Mouse (Mus musculus): ENCODE results near the gene Rfc5.
"Not testable (repeated sequence)": the region's sequence is repeated elsewhere in the genome, so short reads cannot be mapped to it uniquely, and the experiment has no call there.

The Rfc5 gene

DNA sequence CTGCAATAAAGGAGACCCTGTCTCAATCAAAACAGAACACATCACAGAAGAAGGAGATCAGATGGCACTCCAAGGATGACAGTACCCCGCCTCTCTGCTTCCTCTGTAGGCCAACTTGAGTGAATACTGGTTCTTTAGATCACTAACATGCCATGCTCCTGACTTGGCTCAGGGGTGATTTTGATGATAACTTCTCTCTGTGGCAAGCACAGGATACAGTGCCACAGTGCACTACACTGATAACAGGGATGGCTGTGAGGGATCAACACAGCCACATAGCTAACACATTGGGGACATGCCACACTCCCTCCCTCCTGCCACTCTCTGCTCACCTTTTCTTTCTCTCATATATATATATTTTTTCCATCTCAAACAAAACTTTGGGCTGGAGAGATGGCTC, 2.0 kb upstream of the Rfc5 start:
- POLR2A ChIA-PET = interaction anchor here in 2 of 4 experiments (0.9 to 14.6 kb wide), 9 partner anchors 8 to 77 kb away, joined by 3 to 251 read pairs (median 5); partner anchors contain the start of gene Wsb2 (in 1 of the 2)
- CTCF ChIA-PET = interaction anchor here in 2 of 4 experiments (0.6 to 1.1 kb wide), 3 partner anchors 17 to 43 kb away, joined by 3 to 4 read pairs (median 3); no protein-coding TSS in a partner anchor

DNA sequence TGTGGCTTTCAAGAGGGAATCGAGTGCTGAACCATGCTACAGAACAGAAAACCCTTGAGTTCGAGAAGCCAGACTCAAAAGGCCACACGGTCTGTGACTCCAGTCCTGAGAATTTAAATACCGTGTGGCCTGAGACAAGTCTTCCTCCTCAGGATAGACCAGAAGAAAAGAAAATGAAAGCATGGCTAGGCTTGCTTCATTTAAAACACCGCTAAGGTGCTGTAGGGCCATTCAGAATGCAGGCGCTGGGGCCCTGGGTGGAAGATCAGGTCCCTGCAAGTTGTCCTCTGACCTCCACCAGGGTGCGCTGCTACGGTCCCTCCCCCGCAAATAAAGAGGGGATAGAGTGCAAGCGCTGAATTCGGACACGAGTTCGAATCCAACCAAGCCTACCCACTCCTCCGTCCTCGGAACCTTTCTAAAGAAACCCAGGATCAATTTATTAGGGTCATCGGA, 523 bp downstream of the Rfc5 start:
- ChIA-PET POLR2A (interaction anchor here in 2 of 4 experiments (0.6 to 14.6 kb wide), 14 partner anchors 7 to 1381 kb away, joined by 3 to 251 read pairs (median 4); partner anchors contain the start of gene Pebp1 (in 1 of the 2)), CTCF (interaction anchor here (0.6 to 1.6 kb wide), 6 partner anchors 13 to 464 kb away, joined by 3 to 14 read pairs (median 4); no protein-coding TSS in a partner anchor)

DNA sequence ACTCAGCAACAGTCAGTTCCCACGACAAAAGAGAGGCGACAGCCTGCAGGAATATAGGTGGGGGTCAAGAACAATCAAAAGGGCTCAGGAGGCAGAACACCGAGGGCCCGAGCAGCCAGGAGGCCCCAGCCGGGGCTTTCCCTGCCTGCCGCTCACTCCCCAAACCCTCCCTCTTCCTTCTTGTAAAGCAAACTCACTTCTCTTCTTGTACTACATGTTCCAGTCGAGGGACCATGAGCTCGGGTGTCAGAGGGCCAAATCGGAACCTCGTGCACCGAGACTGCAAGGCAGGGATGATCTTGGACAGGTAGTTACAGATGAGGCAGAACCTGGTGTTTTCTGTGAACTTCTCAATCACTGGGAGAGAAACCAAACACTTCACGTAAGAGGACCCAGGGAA, 5.6 kb downstream of the Rfc5 start:
- ChIA-PET POLR2A (interaction anchor here (0.7 to 14.6 kb wide), 25 partner anchors 9 to 120 kb away, joined by 3 to 251 read pairs (median 6); partner anchors contain the start of genes Wsb2 (in 2 of the 4) and Pebp1 (in 1 of the 4)), CTCF (interaction anchor here in 2 of 4 experiments (1.3 to 3.5 kb wide), 3 partner anchors 25 to 76 kb away, joined by 4 to 23 read pairs (median 15); no protein-coding TSS in a partner anchor)

DNA sequence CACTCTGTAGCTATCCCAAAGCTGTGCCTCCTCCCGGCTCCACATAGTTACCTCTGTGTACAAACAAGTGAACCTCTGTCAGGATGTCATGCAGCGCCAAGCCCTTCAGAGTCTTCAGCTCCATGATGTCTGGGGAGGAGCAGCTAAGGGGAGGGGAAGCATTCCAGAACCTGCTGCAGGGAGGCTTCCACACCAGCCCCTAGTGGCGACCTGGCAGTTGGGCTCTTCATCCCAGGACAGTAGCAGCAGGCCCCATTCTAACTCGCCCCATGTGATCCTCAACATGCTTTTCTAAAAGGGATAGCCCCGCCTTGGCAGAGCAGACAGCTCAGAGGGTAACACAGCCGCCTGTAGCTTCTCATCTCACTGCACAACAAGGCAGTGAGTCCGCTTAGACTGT, 7.1 kb downstream of the Rfc5 start:
- ChIA-PET POLR2A (interaction anchor here (0.6 to 14.6 kb wide), 47 partner anchors 8 to 1729 kb away, joined by 3 to 251 read pairs (median 7); partner anchors contain the start of genes Wsb2 (in 2 of the 4), Ksr2 (in 1 of the 4) and Pebp1 (in 1 of the 4)), CTCF (interaction anchor here (0.5 to 3.5 kb wide), 11 partner anchors 11 to 92 kb away, joined by 3 to 23 read pairs (median 4); partner anchors contain the start of gene Ksr2 (in 1 of the 4))

DNA sequence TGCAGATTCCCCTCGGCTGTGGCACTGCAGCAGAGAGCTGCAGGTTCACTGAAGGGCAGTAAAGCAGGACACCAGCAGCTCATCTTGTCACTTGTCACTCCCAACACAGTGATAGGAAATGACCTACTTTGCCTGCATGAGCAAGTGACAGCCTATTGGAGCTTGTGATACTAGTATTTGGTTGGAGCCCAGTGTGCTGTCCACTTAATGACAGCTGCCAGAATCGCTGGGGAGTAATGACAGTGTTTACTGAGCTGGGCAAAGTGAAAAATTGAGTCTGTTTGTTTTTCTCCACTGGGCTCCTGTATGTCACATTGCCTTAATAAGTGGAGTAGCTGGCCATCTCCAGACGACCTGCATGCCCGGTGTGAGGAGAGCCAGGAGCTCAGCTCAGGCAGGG, 8.6 kb downstream of the Rfc5 start:
- POLR2A ChIA-PET = interaction anchor here (0.7 to 14.6 kb wide), 37 partner anchors 9 to 106 kb away, joined by 3 to 251 read pairs (median 8); partner anchors contain the start of genes Wsb2 (in 3 of the 4) and Ksr2 (in 1 of the 4)
- CTCF ChIA-PET = interaction anchor here in 1 of 4 experiments (0.6 to 3.5 kb wide), 7 partner anchors 13 to 786 kb away, joined by 3 to 23 read pairs (median 5); no protein-coding TSS in a partner anchor

DNA sequence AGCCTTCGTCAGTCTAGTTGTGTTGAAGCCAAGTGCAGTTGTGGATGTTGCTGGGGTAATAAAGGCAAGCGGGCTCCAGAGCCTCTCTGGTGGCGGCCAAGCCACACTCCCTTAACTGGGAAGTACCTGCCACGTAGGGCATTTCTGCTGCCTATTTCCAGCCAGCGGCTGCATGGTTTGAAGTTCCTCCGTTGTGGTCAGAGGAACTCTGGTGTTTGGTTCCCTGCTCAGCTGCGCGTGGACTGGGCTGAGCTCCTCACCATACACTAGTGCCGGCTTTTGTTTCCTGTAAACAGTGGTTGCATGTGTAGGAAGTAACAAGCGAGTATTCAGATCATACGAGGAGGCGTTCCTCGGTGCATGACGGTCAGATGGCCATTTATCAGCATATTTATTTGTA, 11.1 kb downstream of the Rfc5 start:
- POLR2A ChIA-PET = interaction anchor here in 3 of 4 experiments (1.0 to 12.1 kb wide), 11 partner anchors 9 to 86 kb away, joined by 3 to 154 read pairs (median 4); partner anchors contain the start of gene Wsb2 (in 1 of the 3)
- CTCF ChIA-PET = not testable (repeated sequence)

DNA sequence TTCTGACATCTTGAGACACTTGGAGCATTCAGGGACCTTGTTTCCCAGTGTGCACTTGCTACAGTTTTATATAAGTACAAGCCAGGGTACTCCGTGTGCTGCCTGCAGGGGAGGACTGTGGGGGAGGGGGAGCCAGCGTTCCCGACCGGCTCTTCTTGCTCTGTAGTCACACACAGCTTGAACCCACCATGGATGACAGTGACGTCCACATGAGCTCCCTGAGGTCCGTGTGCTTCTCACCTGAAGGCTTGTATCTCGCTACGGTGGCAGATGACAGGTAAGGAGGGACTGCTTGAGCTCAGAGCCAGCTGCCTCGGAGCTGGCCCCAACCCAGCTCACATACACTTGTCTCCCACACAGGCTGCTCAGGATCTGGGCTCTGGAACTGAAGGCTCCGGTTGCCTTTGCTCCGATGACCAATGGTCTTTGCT, 12.5 kb downstream of the Rfc5 start:
- POLR2A ChIA-PET = interaction anchor here (0.6 to 12.1 kb wide), 26 partner anchors 9 to 85 kb away, joined by 3 to 154 read pairs (median 5); partner anchors contain the start of genes Wsb2 (in 2 of the 4) and Rfc5 (in 1 of the 4)
- CTCF ChIA-PET = interaction anchor here in 3 of 4 experiments (0.5 to 1.5 kb wide), 6 partner anchors 10 to 32 kb away, joined by 3 to 7 read pairs (median 5); partner anchors contain the start of gene Rfc5 (in 1 of the 3)

DNA sequence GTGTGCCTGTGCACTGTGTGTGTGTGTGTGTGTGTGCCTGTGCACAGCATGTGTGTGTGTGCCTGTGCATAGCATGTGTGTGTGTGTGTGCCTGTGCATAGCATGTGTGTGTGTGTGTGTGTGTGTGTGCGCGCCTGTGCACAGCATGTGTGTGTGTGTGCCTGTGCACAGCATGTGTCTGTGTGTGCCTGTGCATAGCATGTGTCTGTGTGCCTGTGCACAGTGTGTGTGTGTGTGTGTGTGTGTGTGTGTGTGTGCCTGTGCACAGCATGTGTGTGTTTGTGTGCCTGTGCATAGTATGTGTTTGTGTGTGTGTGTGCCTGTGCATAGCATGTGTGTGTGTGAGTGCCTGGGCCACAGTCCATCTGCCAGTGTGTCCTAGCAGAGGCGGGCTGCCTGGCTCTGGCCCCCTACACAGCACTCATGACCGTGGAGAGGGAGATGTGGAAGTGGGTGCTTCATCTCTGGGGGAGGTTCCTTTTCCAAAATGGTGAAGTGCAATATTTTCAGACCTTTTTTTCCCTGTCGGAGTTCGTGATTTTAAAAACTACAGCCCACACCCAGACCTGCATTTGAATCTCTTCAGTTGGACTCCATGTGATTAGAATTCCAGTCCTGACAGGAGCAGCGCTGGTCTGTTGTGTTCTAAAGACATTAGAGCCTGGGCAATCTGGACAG, 14.3 kb downstream of the Rfc5 start:
- ChIA-PET POLR2A (interaction anchor here in 3 of 4 experiments (0.8 to 12.1 kb wide), 12 partner anchors 7 to 28 kb away, joined by 3 to 154 read pairs (median 12); partner anchors contain the start of gene Wsb2 (in 1 of the 3)), CTCF (no interaction called here)

DNA sequence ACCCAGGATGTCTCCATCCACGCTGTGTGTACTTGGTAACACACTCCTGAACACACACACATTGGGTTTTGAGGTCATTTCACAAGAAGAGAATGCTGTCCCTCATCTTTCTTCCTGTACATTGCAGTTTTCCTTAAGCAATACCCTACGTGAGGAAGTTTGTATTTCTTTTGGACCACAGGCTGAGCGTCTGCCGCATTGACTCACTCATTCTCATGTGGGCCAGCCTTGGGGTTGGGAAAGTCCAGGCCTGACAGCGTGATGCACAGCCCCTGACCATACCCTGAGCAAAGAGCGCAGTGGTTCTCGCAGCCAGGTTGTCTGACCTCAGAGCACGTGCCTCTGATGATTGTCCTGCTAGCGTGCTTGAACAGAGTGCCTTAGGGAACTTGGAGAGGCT, 15.4 kb downstream of the Rfc5 start:
- CTCF ChIA-PET = interaction anchor here in 2 of 4 experiments (0.5 to 0.8 kb wide), 3 partner anchors 18 to 66 kb away, joined by 3 to 5 read pairs (median 5); no protein-coding TSS in a partner anchor
- POLR2A ChIA-PET = interaction anchor here in 3 of 4 experiments (0.7 to 12.1 kb wide), 11 partner anchors 8 to 26 kb away, joined by 3 to 154 read pairs (median 8); partner anchors contain the start of gene Wsb2 (in 2 of the 3)

DNA sequence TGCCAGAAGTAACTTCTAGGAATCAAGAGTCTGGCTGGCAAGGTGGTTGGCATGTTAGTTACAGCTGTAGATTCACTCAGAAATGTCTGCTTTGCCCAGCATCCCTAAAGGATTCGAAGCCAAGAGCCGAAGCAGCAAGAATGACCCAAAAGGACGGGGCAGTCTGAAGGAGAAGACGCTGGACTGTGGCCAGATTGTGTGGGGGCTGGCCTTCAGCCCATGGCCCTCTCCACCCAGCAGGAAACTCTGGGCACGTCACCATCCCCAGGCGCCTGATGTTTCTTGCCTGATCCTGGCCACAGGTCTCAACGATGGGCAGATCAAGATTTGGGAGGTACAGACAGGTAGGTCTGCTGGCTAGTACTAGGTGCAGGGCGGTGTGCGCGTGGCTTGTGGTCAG, 18.3 kb downstream of the Rfc5 start:
- CTCF ChIA-PET = interaction anchor here in 2 of 4 experiments (0.6 to 1.2 kb wide), 3 partner anchors 11 to 63 kb away, joined by 3 read pairs; no protein-coding TSS in a partner anchor

DNA sequence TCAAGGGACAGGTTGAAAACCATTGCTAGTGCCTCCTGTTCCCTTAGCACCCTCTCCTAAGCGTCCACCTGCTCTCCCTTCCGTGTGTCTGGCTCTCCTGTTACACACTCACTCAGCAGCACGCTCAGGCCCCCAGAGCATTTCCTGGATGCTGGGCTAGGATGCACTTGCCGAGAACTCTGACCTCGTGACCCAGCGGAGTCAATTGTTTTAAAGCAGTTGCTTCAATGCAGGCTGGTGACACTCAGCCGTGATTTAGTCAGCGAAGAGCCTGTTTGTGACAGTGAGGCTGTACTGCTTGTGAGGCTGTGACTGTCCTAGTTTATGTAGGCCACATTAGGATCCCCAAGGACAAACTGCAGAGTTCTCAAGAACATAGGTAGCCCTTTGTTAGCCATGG, 21.6 kb downstream of the Rfc5 start:
- POLR2A ChIA-PET = interaction anchor here (0.7 to 12.1 kb wide), 18 partner anchors 7 to 381 kb away, joined by 3 to 154 read pairs (median 8); partner anchors contain the start of genes Wsb2 (in 2 of the 4), Pebp1 (in 1 of the 4) and Rfc5 (in 1 of the 4)
- CTCF ChIA-PET = interaction anchor here in 2 of 4 experiments (0.6 to 1.9 kb wide), 3 partner anchors 9 to 130 kb away, joined by 3 to 5 read pairs (median 3); no protein-coding TSS in a partner anchor

More for the DNA sequence above, 18.3 kb downstream of the Rfc5 start:
- POLR2A ChIA-PET = interaction anchor here (0.6 to 12.1 kb wide), 15 partner anchors 10 to 57 kb away, joined by 3 to 154 read pairs (median 7); partner anchors contain the start of gene Wsb2 (in 3 of the 4)

DNA sequence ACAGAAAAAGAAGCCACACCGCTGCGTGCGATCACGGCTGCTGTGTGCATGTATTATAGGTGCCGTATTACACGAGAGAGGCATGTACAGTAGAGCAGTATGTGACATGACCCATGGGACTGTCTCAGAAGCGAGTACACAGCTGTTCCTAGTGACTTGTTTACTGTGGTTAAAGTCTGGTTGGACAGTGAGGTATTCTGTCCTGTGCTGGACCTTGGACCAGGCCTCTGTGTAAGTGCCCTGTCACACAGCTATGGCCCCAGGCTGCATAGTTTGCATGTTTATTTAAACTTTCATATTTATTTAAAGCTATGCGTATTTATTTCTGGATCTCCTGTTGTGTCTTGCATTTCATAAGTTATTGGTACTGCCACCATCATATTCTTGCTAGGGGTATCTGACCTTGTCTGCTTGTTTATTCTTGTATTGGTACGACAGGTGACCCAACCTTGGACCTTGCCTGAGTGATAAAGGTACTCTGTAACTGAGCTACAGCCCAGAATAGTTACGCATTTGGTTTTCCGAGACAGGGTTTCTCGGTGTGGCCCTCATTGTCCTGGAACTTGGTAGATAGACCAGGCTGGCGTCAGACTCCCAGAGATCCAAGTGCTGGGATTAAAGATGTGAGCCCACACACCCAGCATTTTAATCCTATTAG, 22.8 kb downstream of the Rfc5 start:
- POLR2A ChIA-PET = interaction anchor here (0.6 to 12.4 kb wide), 19 partner anchors 5 to 79 kb away, joined by 3 to 154 read pairs (median 6); partner anchors contain the start of genes Wsb2 (in 2 of the 4) and Pebp1 (in 1 of the 4)
- CTCF ChIA-PET = interaction anchor here in 1 of 4 experiments (1.9 kb wide), 1 partner anchor 14 kb away, joined by 5 read pairs; no protein-coding TSS in a partner anchor

DNA sequence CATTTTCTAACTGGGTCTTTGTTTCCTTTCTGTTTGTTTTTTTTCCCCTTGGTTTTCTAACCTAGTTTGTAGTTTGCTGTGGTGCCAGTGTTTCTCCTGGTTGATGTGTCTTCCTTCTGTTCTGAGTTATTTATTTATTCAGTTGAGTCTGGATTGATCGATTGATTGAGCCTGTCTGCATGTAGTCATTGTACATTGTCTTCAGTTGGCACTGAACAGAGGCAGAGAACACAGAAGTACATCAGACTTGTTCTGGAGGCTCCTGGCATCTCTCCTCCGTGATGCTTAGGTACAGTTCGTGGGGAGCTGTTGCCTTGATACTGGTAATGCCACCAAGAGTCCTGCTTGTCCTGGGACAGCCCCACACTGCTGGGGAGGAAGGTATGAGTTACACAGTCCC, 24.0 kb downstream of the Rfc5 start:
- ChIA-PET POLR2A (interaction anchor here in 3 of 4 experiments (0.7 to 12.4 kb wide), 5 partner anchors 7 to 35 kb away, joined by 3 to 154 read pairs (median 21); no protein-coding TSS in a partner anchor), CTCF (no interaction called here)

DNA sequence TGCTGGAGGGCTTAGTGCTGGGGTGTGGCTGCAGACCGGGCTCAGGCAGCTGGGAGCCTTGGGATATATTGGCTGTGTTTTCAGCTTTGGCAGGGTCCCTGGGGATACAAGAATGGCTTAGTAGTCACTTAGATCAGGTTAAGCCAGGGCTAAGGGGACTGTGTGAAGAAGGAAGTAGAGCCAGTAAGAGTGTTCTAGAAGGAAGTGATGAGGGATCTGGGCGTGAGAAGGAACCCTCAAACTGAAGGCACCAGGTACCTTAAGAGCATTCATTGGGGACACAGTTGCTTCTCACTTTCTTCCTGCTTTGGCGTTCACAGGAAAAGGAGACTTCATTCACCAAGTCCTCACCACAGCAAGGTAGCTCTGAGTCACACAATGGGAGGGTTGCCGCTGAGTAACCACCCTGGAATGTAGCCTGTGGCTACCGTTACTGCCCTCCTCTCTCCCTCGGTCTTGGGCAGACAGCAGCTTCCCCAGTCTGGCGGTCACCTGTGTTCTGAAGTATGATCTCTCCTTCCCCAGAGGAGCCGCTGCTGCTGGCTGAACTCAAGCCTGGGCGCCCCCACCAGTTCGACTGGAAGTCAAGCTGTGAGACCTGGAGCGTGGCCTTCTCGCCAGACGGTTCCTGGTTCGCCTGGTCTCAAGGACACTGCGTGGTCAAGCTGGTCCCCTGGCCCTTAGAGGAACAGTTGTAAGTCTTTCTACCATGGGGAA, 25.6 kb downstream of the Rfc5 start:
- ChIA-PET POLR2A (interaction anchor here (0.5 to 14.4 kb wide), 29 partner anchors 8 to 77 kb away, joined by 3 to 531 read pairs (median 5); partner anchors contain the start of genes Pebp1 (in 1 of the 4) and Rfc5 (in 1 of the 4)), CTCF (interaction anchor here in 2 of 4 experiments (0.6 to 1.1 kb wide), 5 partner anchors 45 to 58 kb away, joined by 3 to 7 read pairs (median 3); no protein-coding TSS in a partner anchor)

DNA sequence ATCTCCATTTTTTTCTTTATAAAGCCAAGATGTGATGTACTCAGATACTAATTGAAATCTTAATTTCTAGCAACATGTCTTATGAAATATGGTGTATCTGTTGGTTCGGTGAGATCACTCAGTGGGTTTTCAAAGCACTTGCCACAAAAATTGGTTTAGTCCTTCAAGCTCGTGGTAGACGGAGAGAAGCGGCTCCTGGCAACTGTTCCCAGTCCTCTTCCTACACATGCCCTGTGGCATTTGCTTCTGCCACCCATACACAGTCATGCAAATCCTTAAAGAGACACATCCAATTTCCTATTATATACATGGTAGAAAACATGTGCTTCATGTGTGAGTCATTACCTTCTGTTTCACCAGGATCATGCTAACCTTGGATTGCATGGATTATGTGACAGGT, 27.3 kb downstream of the Rfc5 start:
- POLR2A ChIA-PET = interaction anchor here in 2 of 4 experiments (0.8 to 14.4 kb wide), 12 partner anchors 10 to 69 kb away, joined by 3 to 531 read pairs (median 106); partner anchors contain the start of genes Rfc5 (in 1 of the 2) and Vsig10 (in 1 of the 2)
- CTCF ChIA-PET = no interaction called here
